ENCODE assay signal across 34 mouse cellular contexts in genomic region chr3:31440282-31440681, GRCm38 (mm10).
"Had no signal": no experiment of that assay in that cellular context is flagged by ENCODE, and none has a peak within 500 bp of the region (broad histone marks: within the 10 kb centered on the region; RNA-seq: fewer than 3 reads in every experiment).

No protein-coding gene starts in this region.

- H3K9me3 ChIP-seq: heart, embryonic 12.5 days; heart, embryonic 13.5 days; heart, embryonic 15.5 days; hindbrain, embryonic 12.5 days; hindbrain, embryonic 15.5 days; intestine, embryonic 15.5 days had no signal

- H3K36me3 ChIP-seq: heart, embryonic 12.5 days; heart, embryonic 13.5 days; heart, embryonic 15.5 days; hindbrain, embryonic 10.5 days; hindbrain, embryonic 12.5 days; hindbrain, embryonic 13.5 days; hindbrain, embryonic 15.5 days; intestine, embryonic 15.5 days; kidney, embryonic 15.5 days had no signal

- H3K27me3 ChIP-seq: heart, embryonic 12.5 days; heart, embryonic 13.5 days; heart, embryonic 15.5 days; hindbrain, embryonic 12.5 days; hindbrain, embryonic 13.5 days; hindbrain, embryonic 15.5 days; intestine, embryonic 15.5 days; kidney, embryonic 15.5 days had no signal

- H3K27ac ChIP-seq: heart, embryonic 13.5 days; heart, embryonic 15.5 days; hindbrain, embryonic 10.5 days; hindbrain, embryonic 12.5 days; hindbrain, embryonic 13.5 days; hindbrain, embryonic 14.5 days; hindbrain, embryonic 15.5 days; hindbrain, postnatal 0 days; intestine, embryonic 15.5 days; kidney, embryonic 15.5 days; kidney, postnatal 0 days; layer of hippocampus, adult 2 months; left cerebral cortex, adult 2 months had no signal

- ATAC-seq: hindbrain, embryonic 16.5 days; hindbrain, postnatal 0 days; inflammation-experienced regulatory T-cells, adult 6 months; intestine, embryonic 15.5 days; intestine, embryonic 16.5 days; intestine, postnatal 0 days had no signal

- DNase-seq: heart, postnatal 10 days; heart, postnatal 14 days; heart, postnatal 36 days; heart, postnatal 4 days; kidney, adult 11 months; kidney, adult 18-20 months; kidney, adult 2 months; kidney, adult 8-10 months; kidney, adult 9 months; kidney, postnatal 10 days; kidney, postnatal 14 days; kidney, postnatal 25 days; kidney, postnatal 36 days; kidney, postnatal 4 days; layer of hippocampus, adult 9-11 months; layer of hippocampus, postnatal 36 days had no signal

- H3K4me1 ChIP-seq: heart, embryonic 12.5 days; heart, embryonic 13.5 days; heart, embryonic 15.5 days; hindbrain, embryonic 10.5 days; hindbrain, embryonic 12.5 days; hindbrain, embryonic 13.5 days; hindbrain, embryonic 15.5 days; intestine, embryonic 15.5 days; kidney, embryonic 15.5 days had no signal

- H3K4me3 ChIP-seq: heart, embryonic 12.5 days; heart, embryonic 13.5 days; heart, embryonic 15.5 days; hindbrain, embryonic 10.5 days; hindbrain, embryonic 12.5 days; hindbrain, embryonic 13.5 days; hindbrain, embryonic 15.5 days; intestine, embryonic 15.5 days; kidney, embryonic 15.5 days; layer of hippocampus, adult 2 months; left cerebral cortex, adult 2 months had no signal
